Mouse (Mus musculus) hindbrain, embryonic 11.5 days (tissue): ENCODE data around the gene Abca4. TPM values are rescaled to one million over a fixed set of nuclear protein-coding genes. Genes with fewer than 3 reads are reported as not detected.

Source experiments
- ATAC-seq: fragments of 200-750 bp; cut with Nextera tagmentation; 2 replicates; pipeline ENCODE4 v1.8.0; 2017; ENCODE audit warnings: mild to moderate bottlenecking, moderate TSS enrichment, moderate library complexity; ENCODE audit not compliant: low FRiP score
- DNase-seq: peaks from one replicate; pipeline ENCODE4 v3.0.0-alpha.2; 2015; ENCODE audit warnings: low spot score
- H3K27ac ChIP-seq: fragments of 300-500 bp; sonication (generic); 2 replicates; pipeline ENCODE4 v1.5.1; 2014; ENCODE audit warnings: mild to moderate bottlenecking, low read depth, low read length
- H3K27me3 ChIP-seq: fragments of 300-500 bp; sonication (generic); 2 replicates; pipeline ENCODE4 v1.6.1; 2014; ENCODE audit warnings: mild to moderate bottlenecking, low read length, moderate library complexity, mixed read lengths; ENCODE audit not compliant: control insufficient read depth, insufficient read depth
- H3K36me3 ChIP-seq: fragments of 300-500 bp; sonication (generic); 2 replicates; pipeline ENCODE4 v1.6.1; 2014; ENCODE audit warnings: mild to moderate bottlenecking, low read length, moderate library complexity, mixed read lengths; ENCODE audit not compliant: control insufficient read depth, insufficient read depth
- H3K4me1 ChIP-seq: fragments of 300-500 bp; sonication (generic); replicated peaks from 2 replicates; pipeline ENCODE4 v1.6.1; 2014; ENCODE audit warnings: low read length, mixed read lengths; ENCODE audit not compliant: control insufficient read depth, insufficient read depth
- H3K4me2 ChIP-seq: fragments of 300-500 bp; sonication (generic); replicated peaks from 2 replicates; pipeline ENCODE4 v1.6.1; 2014; ENCODE audit warnings: mild to moderate bottlenecking, low read depth, low read length
- H3K4me3 ChIP-seq: fragments of 300-500 bp; sonication (generic); 2 replicates; pipeline ENCODE4 v1.5.1; 2014; ENCODE audit warnings: low read depth, low read length
- H3K9ac ChIP-seq: fragments of 300-500 bp; sonication (generic); 2 replicates; pipeline ENCODE4 v1.6.1; 2014; ENCODE audit warnings: low read depth, low read length
- H3K9me3 ChIP-seq: fragments of 300-500 bp; sonication (generic); 2 replicates; pipeline ENCODE4 v1.6.1; 2016; ENCODE audit warnings: low read length; ENCODE audit not compliant: control insufficient read depth
- WGBS: fragments of 180-500 bp; shearing (Covaris S2); extraction: QIAGEN DNeasy Blood & Tissue Kit; methylation state at CpG from one replicate; pipeline ENCODE4 v1.1.7; 2014; 5-methylcytosine and 5-hydroxymethylcytosine counted together
- polyA plus RNA-seq: library from polyadenylated mRNA; unstranded; fragments of >200 nt; fragmentation: Nextera tagmentation; extraction: Ambion mirVana; gene quantifications from 2 replicates; pipeline ENCODE4 v1.2.1, GENCODE M21; 2014

The Abca4 gene
- polyA plus RNA-seq, 1 experiment from 2014 or later = 1.4 TPM

DNA sequence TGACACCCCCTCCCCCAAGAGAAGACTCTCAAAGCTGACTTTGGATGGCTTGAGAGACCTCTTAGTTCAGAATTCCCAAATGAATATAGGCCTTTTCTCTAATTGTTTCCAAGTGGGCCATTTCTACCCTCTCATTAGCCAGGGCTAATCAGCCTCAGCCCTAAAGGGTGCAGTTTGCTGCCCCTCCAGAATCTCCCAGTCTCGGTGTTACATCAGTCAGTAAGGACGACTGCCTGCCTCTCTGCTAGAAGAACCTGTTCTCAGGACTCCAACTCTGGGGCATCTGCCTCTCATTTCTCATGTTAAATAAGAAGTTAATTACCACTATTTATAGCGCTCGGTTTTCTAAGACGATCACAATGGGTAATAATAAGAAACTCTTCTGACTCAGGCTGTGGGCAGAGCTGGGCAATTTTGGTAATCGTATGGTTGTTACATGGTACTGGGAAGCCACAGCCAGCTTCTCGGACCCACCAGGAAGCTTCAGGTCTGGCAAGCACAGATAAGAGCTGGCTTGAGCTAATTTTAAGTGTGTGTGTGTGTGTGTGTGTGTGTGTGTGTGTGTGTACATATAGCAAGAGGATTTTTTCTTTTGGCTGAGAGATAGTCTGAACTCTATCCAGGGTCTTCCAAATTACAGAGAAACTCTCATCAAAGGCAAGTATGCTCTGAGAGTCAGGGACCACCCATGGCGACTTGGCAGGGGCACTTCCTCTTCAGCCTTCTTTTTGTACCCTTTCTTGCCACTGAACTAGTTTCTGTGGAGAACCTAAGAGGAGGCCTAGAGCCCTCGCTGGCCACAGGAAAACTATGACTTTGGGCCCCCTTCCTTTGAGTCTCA lies 67.1 kb downstream of the Abca4 start:
- Histone ChIP-seq H3K9me3 (no peaks in the 10 kb centered on the region), H3K36me3 (no peaks in the 10 kb centered on the region), H3K27ac (no peak overlapping the region), H3K9ac (no peak overlapping the region), H3K4me2 (no peak overlapping the region), H3K4me3 (no peak overlapping the region), H3K4me1 (no peaks in the 10 kb centered on the region), H3K27me3 (no peaks in the 10 kb centered on the region)
- WGBS = 55% methylated on average over 9 of the region's 9 CpGs
- DNase-seq = no peak
- ATAC-seq = no peak

DNA sequence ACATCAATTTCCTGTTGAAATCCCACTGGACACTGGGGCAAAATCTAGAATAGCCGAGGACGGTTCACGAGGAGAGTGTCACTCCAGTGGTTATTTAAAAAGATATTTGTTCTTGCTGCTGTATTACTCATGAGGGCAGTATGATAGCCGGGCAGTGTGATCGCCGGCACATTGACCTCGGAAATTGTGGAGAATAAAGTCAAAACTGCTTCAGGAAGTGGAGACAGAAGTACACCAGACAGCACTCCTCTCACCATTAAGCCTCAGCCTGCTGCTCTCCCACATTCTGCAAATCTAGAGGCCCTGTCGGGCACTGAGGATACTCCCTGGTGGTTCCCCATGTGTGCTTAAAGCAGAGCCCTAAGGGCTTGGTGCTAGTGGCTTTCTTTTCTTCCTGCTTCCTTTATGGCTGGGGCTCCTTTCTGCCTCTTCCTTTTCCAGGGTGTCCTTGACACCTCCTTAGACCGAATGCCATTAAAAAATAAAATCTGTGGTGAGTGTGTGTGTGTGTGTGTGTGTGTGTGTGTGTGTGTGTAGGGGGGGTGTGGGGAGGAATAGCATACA lies 74.5 kb downstream of the Abca4 start:
- H3K27me3 ChIP-seq = no peaks in the 10 kb centered on the region
- H3K27ac ChIP-seq = no peak overlapping the region
- no peak overlapping the region for H3K9ac ChIP-seq
- no peak overlapping the region for H3K4me3 ChIP-seq
- 68% methylated on average over 9 of the region's 9 CpGs for WGBS
- no peak for DNase-seq
- H3K9me3 ChIP-seq = no peaks in the 10 kb centered on the region
- ATAC-seq = no peak
- H3K4me1 ChIP-seq = 0 out of 2 replicates have a peak, but pooled peaks cover 2% of the 10 kb centered on the region
- H3K36me3 ChIP-seq = no peaks in the 10 kb centered on the region
- H3K4me2 ChIP-seq = no peak overlapping the region

DNA sequence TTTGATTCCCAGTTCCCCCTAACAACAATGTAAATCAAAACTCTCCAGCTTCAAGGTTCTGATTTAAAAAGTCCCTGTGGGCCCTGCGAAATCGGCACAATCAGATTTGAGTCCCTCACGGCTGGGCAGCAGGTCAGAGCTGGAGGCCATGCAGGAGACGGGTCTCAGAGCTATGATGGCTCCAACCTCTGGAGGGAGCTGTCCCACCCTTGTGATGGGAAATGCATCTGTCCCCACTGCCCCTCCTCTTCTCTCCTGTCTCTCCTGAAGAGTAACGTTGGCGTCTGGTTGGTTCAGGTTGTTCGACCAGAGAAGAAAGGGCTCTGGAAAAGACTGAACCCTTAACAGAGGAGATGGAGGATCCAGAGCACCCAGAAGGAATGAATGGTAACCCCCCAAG lies 75.5 kb downstream of the Abca4 start:
- H3K4me3 ChIP-seq = no peak overlapping the region
- 0 out of 2 replicates have a peak, but pooled peaks cover 2% of the 10 kb centered on the region for H3K4me1 ChIP-seq
- H3K9me3 ChIP-seq = no peaks in the 10 kb centered on the region
- no peak overlapping the region for H3K27ac ChIP-seq
- H3K27me3 ChIP-seq = no peaks in the 10 kb centered on the region
- H3K36me3 ChIP-seq = no peaks in the 10 kb centered on the region
- no peak overlapping the region for H3K4me2 ChIP-seq
- WGBS = 68% methylated on average over 7 of the region's 7 CpGs
- no peak for ATAC-seq
- no peak for DNase-seq
- no peak overlapping the region for H3K9ac ChIP-seq

DNA sequence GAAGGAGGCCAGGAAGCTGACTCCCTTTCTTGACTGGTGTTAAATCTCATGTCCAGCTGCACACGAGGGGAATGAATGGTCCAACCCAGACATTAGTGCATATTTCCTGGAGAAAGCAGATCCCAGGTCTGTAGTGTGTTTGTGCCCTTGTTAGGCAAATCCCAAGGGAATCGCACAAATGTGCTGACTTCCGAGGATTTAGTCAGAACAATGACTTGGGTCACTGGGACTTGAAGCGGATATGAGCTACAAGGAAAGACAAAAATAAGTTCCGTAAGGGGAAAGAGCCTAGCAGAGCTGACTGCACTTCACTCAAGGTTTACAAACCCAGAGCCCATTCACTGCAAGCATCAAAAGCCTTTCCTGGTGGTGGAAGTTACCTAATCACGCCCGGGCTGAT lies 76.0 kb downstream of the Abca4 start:
- Histone ChIP-seq H3K27ac (no peak overlapping the region), H3K4me2 (no peak overlapping the region), H3K9me3 (no peaks in the 10 kb centered on the region), H3K4me1 (0 out of 2 replicates have a peak, but pooled peaks cover 2% of the 10 kb centered on the region), H3K9ac (no peak overlapping the region), H3K27me3 (no peaks in the 10 kb centered on the region), H3K36me3 (no peaks in the 10 kb centered on the region), H3K4me3 (no peak overlapping the region)
- WGBS = 83% methylated on average over 7 of the region's 7 CpGs
- no peak for DNase-seq
- ATAC-seq = no peak

DNA sequence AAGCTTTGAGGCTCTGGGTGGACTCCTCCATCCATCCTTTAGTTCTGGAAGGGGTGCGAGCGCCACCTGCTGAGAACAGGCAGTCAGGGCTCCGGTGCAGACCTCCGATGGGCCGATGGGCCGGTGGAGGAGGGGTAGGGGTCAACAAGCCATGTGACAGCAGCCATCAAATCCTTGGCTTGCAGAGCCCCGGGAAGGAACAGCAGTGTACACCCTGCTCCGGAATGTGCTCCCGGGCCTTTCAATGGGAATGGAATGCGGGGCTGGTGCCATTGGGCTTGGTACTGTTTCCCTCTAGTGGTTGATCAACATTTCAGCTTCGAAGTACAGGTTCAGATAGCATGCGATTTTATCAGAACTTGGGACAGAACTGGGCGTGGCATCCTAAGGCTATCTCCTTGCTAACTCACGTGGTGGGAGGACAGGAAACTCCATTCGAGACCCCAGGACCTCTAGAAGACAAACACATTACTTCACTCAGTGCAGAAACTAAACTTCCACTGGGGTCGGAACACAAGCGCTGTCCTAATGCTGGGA lies 78.0 kb downstream of the Abca4 start:
- H3K4me1 ChIP-seq = 0 out of 2 replicates have a peak, but pooled peaks cover 2% of the 10 kb centered on the region
- H3K9me3 ChIP-seq = no peaks in the 10 kb centered on the region
- H3K4me2 ChIP-seq = peak overlapping the region; percentile 27; the same call in 1 of the 2 replicates
- no peak overlapping the region for H3K27ac ChIP-seq
- H3K9ac ChIP-seq = no peak overlapping the region
- WGBS = 15% methylated on average over 17 of the region's 17 CpGs
- H3K36me3 ChIP-seq = no peaks in the 10 kb centered on the region
- peak; percentile 90 for DNase-seq
- H3K27me3 ChIP-seq = no peaks in the 10 kb centered on the region
- ATAC-seq = peak; percentile 91
- H3K4me3 ChIP-seq = no peak overlapping the region

DNA sequence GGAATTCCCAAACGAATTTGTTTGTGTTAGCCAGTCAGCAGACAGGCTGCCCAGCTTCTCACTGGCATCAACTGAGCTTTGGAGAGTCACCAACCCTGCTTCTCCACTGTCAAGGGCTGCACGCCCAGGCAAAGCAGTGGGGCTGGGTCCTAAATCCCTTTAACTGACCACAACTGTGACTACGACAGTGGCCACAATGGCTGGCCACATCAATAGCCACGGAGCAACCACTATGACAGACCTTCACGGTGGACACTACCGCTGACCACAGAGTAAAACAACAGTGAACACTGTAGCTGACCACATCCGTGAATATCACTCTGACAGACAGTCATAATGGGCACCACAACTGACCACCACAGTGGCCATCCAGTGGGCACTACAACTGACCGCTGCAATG lies 78.6 kb downstream of the Abca4 start:
- Histone ChIP-seq H3K4me3 (no peak overlapping the region), H3K9me3 (no peaks in the 10 kb centered on the region), H3K9ac (no peak overlapping the region), H3K4me1 (0 out of 2 replicates have a peak, but pooled peaks cover 2% of the 10 kb centered on the region), H3K36me3 (no peaks in the 10 kb centered on the region), H3K4me2 (no peak overlapping the region), H3K27ac (no peak overlapping the region), H3K27me3 (no peaks in the 10 kb centered on the region)
- ATAC-seq (no peak), DNase-seq (no peak)
- WGBS = 86% methylated on average over 8 of the region's 8 CpGs

DNA sequence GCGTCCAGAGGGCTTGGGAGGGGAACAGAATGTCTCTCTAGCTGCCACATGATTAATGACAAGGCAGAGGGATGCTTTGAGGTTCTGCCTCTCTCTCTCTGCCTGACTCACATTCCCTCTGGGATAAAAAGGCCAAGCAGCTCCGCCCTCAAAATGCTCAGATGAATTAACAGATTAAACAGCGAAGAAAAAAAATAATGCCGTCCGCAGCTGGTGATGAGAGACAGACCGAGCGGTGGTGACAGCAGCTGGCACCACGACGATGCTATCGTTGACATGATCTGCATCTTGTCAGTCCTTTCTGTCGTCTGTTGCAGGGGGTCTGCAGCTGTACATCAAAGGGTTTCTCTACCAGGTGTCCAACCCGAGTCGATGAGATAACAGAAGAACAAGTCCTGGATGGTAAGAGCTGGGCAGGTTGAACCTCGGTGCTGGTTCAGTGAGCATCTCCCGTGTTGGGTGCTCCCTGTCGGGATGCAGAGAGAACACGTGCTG lies 84.8 kb downstream of the Abca4 start:
- H3K4me3 ChIP-seq = no peak overlapping the region
- ATAC-seq (peak; percentile 70), DNase-seq (peak; percentile 56)
- 52% methylated on average over 17 of the region's 17 CpGs for WGBS
- no peaks in the 10 kb centered on the region for H3K9me3 ChIP-seq
- no peaks in the 10 kb centered on the region for H3K36me3 ChIP-seq
- H3K27ac ChIP-seq = no peak overlapping the region
- H3K4me2 ChIP-seq = no peak overlapping the region; the same call in 1 of the 2 replicates
- 0 out of 2 replicates have a peak, but pooled peaks cover 2% of the 10 kb centered on the region for H3K4me1 ChIP-seq
- no peaks in the 10 kb centered on the region for H3K27me3 ChIP-seq
- H3K9ac ChIP-seq = no peak overlapping the region

DNA sequence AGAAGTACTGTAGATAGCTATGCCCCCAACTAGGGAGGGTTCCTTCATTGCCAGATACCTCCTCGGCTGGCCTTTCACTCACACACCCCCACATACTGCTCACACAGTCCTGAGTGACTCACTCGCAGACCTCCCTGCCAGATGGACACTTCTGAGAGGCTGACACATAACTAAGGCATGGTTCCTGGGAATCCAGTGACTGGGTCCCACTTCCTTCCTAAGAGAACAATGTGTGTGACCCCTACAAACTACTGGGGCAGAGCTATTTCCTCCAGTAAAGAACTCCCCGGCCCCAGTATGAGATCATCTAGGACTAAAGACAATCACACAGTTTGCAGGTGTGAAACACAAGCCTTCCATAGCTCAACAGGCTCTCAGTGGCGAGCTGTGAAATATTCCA lies 86.5 kb downstream of the Abca4 start:
- no peak for ATAC-seq
- H3K4me3 ChIP-seq = no peak overlapping the region
- H3K4me2 ChIP-seq = no peak overlapping the region
- no peaks in the 10 kb centered on the region for H3K27me3 ChIP-seq
- H3K9ac ChIP-seq = no peak overlapping the region
- H3K4me1 ChIP-seq = 0 out of 2 replicates have a peak, but pooled peaks cover 2% of the 10 kb centered on the region
- no peaks in the 10 kb centered on the region for H3K36me3 ChIP-seq
- no peaks in the 10 kb centered on the region for H3K9me3 ChIP-seq
- 58% methylated on average over 4 of the region's 4 CpGs for WGBS
- DNase-seq = no peak
- H3K27ac ChIP-seq = no peak overlapping the region
